Mouse (Mus musculus) brain, adult 2 months (tissue): ENCODE measurements at regions not wholly inside any gene's neighbourhood (a gene's known extent, or its start where the extent isn't known, plus 50 kb on each side); places are given as distances from the start of the nearest gene placed in this dataset.
A peak's percentile ranks its signal among the peaks of the same experiment; 100 is the strongest.

Experiments
- DNase-seq: peaks from one replicate; pipeline ENCODE4 v3.0.0; 2011; ENCODE audit warnings: low read depth, low spot score

DNA sequence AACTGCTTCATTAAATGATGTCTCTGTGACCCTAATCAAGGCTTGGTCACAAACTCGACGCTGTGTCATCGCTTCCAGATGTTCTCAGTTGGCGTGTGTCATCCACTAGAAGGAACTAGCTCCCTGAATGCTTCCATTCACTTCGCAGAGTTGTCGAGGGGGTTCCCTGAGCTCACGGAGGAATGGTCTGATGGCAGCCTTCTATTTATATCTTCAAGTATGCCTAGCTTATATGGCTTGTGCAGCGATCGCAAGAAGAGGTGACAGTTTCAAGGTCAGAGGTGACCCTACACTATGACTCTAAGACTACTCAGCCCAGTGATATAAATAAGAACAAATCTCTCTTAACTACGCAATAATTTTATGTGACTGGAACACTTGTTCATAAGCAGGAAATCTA lies 126.3 kb downstream of the Nr4a2 start:
- peak; percentile 19 for DNase-seq

DNA sequence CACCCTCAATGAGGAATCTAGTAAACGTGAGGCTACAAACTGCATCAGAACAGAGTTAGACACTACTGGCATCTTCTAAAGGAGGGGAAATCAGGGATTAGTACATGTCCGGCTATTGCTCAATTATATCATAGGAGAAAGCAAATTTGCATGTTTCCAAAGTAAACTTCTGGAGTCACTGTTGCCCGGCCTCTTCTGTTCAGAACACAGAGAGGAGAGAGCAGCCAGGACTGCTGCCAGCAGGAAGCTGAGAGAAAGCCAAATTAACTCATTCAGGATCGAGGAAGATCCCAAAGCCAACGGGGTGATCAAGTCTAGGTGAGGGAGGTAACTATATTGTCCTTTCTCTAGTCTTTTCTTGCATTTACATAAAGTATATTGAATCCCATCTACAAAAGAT lies 131.0 kb downstream of the Nr4a2 start:
- no peak for DNase-seq

DNA sequence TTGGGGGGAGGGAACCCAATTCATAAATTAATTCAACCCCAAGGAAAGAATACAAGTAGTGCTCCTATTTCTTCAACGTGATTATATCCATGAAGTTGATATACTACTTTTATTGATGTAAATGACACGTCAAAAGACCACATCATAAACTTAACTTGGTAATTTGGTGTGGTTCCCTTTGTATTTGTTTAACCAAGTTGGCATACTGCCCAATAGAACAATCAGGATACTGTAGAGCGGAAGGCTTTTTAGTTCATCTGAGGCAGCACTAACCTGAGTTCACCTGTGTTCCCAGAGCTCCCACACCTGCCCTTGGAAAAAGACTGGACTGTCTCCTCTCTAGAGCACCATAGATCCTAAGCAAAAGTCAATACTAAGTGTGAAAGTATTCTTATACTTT lies 132.0 kb downstream of the Nr4a2 start:
- DNase-seq, result no peak

DNA sequence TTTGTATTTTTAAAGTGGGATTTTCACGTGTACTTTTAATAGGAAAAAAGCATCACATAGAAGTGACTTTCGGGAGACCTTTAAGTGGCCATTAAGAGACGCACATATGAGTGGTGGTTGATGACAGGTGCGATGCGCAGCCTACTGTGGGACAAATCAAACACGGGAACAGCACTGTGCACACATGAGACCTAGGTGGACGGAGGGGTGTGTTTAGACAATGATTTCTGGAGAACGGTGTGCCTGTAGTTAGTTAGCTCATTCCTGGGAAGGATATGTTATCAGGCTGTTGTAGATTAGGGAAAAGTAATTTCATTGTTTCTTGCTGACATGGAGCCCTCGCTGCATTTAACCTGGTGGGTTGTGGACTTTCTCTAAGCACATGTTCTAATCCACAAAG lies 133.0 kb downstream of the Nr4a2 start:
- no peak for DNase-seq

DNA sequence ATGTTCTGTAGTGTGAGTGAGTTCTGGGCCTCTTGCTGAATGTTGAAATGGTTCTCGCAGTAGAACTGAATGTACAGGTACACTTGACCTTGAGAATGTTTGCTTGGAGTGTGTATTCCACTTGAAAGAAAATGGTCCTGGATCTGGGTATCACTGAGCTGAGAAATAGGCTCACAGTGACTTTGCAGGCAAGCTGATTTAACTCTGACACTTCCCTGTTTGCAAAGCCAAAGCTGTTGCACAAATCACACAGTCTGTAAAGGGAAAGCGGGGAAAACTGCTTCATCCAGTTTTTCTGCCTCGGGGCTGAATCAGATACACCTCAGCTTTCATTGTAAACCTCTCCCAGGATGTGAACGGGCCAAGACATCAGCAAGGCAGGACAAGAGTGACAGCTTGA lies 140.6 kb downstream of the Nr4a2 start:
- no peak for DNase-seq

DNA sequence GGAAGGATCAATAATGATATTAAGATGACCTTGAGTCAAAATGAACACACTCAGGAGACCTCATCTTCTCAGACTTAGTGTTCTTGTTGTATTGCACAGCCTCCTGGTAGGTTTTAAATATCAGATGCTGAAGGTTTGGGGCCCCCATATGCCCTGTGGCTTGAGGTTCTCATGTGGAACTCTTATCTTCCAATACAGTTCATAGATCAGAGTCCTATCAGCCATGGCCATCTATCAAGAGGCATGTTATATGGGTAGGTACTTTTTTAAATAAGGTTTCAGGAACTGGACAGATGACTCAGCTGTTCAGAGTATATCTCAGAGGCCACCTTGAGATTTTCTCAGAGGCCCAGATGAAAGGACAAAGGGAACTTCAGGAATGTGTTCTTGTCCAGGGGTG lies 143.2 kb downstream of the Nr4a2 start:
- DNase-seq, result no peak

DNA sequence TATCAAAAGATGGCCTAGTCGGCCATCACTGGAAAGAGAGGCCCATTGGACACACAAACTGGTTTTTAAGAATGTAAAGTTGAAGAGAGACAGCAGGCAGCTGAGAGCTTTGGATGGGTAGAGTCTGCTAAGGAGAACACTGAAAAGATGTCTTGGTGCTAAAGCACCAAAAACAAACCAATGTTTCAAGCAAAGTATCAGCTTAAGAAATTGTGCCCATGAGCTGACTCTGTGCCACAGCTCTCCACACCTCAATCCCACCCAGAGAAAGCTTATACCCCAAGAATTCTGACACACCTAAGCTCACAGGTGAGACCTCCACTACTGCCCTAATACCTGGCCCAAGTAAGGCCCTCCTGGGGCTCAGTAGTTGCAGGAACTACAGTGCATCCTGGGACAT lies 148.1 kb downstream of the Nr4a2 start:
- no peak for DNase-seq

DNA sequence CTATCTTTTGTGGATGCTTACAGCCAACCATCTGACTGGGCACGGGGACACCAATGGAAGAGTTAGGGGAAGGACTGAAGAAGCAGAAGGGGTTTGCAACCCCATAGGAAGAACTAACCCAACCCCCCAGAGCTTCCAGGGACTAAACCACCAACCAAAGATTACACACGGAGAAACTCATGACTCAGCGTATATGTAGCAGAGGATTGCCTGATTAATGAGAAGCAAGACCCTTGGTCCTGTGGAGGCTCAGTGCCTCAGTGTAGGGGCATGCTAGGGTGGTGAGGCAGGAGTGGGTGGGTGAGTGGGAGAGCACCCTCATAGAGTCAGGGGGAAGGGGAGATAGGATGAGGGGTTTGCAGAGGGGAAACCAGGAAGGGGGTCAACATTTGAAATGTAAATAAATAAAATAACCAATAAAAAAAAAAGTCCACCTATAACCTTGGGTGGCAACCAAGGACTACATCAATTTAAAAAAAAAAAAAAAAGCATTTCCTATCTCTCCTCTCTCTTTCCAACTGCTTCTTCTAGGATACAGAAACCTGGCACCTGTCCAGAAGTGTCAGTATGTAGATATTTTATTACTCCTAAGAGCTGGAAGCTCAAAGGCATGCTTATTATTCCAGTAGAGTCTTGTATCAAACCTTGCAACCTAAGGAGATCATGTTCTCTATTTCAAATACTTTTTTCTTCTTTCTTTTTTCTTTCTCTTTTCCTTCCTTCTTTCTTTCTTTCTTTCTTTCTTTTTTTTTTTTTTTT lies 159.7 kb downstream of the Nr4a2 start:
- DNase-seq, result no peak

DNA sequence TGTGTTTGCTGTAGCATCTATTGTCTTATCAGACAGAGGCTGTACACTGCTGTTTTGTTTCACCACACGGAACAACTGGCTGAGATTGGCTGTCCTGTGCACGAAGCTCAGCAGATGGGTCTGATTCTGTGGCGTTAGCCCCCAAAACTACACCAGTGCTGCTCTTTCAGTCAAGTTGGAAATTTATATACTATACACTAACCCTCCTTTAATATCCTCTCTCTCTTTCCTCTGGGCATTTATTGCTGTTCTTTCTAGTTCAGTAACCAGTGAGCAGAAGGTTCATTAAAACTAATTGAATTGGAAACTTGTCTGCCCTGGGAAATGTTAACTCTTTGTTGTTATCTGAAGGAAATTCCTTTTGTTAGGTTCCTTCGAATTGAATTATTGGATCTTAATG lies 164.1 kb downstream of the Nr4a2 start:
- DNase-seq, result no peak

DNA sequence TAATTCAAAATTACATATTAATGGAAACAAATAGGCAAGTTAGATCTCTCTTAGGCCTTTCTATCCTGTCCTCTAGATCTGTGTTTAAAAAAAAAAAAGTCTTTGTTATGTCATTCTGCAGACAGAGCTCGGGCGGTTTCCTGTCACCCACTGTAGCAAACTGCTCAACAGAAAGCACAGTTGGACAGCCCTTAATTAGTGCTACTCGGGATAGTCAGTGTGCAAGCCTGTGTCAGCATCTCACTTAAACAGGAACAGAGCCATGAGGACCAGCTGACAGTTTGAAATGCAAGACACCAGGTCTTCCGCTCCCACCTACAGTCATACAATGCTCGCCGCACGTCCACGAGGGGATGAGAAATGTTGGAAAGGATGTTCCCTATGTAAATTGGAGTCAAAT lies 170.5 kb downstream of the Nr4a2 start:
- no peak for DNase-seq

DNA sequence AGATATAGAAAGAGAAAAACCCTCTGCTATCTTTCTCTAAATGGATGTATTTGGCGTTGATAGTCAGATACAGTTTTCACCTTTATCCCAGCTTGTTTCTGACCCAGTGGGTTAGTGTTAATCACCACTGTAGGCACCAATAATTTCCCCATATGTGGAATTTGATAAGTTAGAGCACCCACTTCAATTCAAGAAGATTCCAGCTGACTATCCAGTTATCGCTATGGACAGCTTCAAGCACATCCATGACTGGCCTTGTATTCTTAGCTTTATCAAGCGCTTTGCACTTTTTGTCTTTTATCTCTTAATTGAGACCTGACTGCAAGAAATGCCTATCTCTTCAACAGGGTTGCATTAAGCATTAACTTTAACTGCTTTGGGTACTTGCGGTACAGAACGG lies 211.3 kb downstream of the Nr4a2 start:
- no peak for DNase-seq

DNA sequence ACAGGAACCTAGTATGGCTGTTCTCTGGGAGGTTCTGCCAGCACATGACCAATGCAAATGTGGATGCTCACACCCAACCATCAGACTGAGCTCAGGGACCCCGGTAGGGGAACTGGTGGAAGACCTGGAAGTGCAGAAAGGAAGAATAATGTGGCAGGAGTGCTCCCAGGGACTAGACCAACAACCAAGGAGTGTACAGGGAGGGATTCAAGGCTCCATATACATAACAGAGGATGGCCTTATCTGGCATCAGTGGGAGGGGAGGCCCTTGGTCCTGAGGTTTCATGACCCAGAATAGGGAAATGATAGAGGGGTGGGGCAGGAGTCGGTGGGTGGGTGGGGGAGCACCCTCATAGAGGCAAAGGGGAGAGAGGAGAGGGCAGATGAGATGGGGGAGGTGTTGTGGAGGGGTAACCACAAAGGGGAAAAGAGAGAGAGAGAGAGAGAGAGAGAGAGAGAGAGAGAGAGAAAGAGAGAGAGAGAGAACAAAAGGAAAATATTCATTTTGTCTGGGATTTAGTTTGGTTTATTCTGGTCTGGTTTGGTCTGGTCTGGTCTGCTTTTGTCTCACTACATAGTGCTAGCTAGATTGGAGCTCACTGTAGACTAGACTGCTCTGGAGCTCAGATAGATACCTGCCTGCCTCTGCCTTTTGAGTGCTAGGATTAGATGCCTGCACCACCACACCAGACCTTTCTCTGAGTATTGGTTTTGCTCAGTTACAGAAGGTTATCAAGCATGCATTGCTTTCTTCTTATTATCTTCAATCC lies 214.5 kb downstream of the Nr4a2 start:
- no peak for DNase-seq

DNA sequence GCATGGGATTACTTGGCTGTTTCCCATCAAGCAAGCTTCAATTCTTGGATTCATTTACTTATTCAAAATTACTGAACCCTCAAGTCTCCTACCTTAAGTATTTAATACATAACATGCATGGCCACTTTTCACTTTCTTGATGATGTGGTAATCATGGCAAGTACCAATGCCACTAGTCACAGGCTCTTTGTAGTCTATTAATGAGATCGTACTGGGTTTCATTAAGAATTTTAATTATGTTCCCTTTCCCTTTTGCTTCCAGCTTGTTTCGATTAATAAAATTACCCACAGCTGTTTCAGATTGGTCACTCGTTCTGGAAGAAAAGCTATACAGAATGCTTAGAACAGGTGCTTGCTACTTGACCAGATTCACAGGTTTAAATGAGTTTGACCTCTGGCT lies 238.6 kb downstream of the Nr4a2 start:
- DNase-seq, result no peak

DNA sequence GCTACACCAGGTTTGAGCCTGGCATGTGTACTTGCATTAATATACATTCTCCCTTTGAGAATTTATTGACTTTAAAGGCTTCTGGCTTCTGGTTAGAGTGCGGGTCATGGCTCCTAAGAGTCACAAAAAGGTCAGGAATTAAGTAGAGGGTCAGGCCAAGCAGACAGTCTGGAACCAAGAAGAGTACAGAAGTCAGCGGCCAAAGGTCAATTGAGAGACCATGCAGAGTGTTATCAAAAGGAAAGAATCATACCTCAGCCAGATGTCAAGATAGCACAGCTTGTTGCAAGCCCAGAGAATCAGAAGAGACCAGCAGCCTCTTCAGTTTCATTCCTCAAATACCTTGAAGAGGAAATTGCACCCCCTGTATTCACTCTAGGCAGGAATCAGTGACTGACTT lies 263.0 kb downstream of the Nr4a2 start:
- DNase-seq, result no peak

DNA sequence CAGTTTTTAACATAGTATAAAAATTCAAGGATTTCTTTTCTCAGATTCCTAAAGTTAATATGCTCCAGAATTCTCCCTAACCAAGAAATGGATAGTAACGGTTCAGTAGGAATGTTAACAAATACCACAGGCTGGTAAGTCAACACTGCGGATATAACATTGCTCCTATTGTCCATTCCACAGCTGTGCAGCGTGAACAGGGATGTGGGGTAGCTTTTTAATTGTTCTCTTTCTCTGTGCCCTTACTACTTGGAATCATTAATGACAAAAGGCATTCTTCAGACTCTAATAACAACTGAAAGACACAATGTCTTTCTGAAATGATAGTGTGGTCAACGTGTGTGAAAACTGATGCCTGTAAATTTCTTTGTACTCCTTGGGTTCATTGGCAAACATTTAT lies 303.3 kb downstream of the Nr4a2 start:
- no peak for DNase-seq

DNA sequence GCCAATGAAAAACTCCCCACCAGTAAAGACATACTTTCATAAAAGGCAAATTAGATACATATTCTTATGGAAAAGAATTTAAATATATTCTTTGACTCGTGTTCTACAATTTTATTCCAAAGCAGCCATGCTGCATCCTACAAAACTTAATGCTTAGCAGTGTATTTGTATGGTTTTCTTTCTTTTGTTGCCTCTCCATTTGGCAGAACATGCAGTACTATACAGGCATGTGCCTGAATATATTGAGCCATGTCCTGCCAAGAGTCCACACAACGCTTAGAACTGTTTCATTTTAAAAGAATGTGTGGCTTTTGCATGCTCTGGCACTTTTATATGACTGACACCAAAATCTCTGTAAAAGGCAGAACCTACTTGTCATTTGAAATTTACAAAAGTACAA lies 339.0 kb downstream of the Nr4a2 start:
- DNase-seq, result no peak
